Mouse (Mus musculus) thymus, adult 2 months (tissue): Measurements from ENCODE around the gene Rhbg. TPM values are rescaled to one million over a fixed set of nuclear protein-coding genes. Genes with fewer than 3 reads are reported as not detected.

Experiments used
- DNase-seq: peaks from one replicate; pipeline ENCODE4 v3.0.0; 2021
- H3K27ac ChIP-seq: fragments of 200-500 bp; 2 replicates; pipeline ENCODE4 v1.5.1; 2012; ENCODE audit warnings: low read length, control low read depth; ENCODE audit not compliant: control insufficient read depth, insufficient read depth
- H3K27me3 ChIP-seq: fragments of 200-500 bp; 2 replicates; pipeline ENCODE4 v1.6.1; 2012; ENCODE audit warnings: mild to moderate bottlenecking, low read length, moderate library complexity, mixed read lengths; ENCODE audit not compliant: control insufficient read depth, insufficient read depth
- H3K36me3 ChIP-seq: fragments of 200-500 bp; 2 replicates; pipeline ENCODE4 v1.6.1; 2012; ENCODE audit warnings: mild to moderate bottlenecking, low read length, moderate library complexity; ENCODE audit not compliant: control insufficient read depth, insufficient read depth
- H3K4me1 ChIP-seq: fragments of 200-500 bp; replicated peaks from 2 replicates; pipeline ENCODE4 v1.6.1; 2012; ENCODE audit warnings: low read length; ENCODE audit not compliant: control insufficient read depth, insufficient read depth
- H3K4me3 ChIP-seq: fragments of 200-500 bp; 2 replicates; pipeline ENCODE4 v1.5.1; 2012; ENCODE audit warnings: mild to moderate bottlenecking, low read length, control low read depth, moderate library complexity; ENCODE audit not compliant: control insufficient read depth, insufficient read depth
- CTCF ChIP-seq: fragments of 200-500 bp; IDR thresholded peaks from 2 replicates; pipeline ENCODE4 v1.5.1; 2012; ENCODE audit warnings: mild to moderate bottlenecking, control low read depth, low read length, moderate library complexity, borderline replicate concordance; ENCODE audit not compliant: control insufficient read depth, poor library complexity, insufficient read depth; ENCODE audit errors: extremely low read depth
- POLR2A ChIP-seq: fragments of 200-500 bp; IDR thresholded peaks from 2 replicates; pipeline ENCODE4 v1.6.1; 2012; ENCODE audit warnings: mild to moderate bottlenecking, low read length, control low read depth, moderate library complexity; ENCODE audit not compliant: control insufficient read depth, poor library complexity, insufficient read depth; ENCODE audit errors: extremely low read depth
- WGBS: fragments of 180-500 bp; shearing (Covaris S2); methylation state at CpG from one replicate; pipeline ENCODE4 v1.1.7; 2018; 5-methylcytosine and 5-hydroxymethylcytosine counted together
- polyA plus RNA-seq: library from polyadenylated mRNA; depleted of rRNA; stranded (reverse); fragments of >200 nt; gene quantifications from 2 replicates; pipeline ENCODE4 v1.2.3, GENCODE M21; 2012

Rhbg gene
- polyA plus RNA-seq, 1 experiment = 2.7 TPM

DNA sequence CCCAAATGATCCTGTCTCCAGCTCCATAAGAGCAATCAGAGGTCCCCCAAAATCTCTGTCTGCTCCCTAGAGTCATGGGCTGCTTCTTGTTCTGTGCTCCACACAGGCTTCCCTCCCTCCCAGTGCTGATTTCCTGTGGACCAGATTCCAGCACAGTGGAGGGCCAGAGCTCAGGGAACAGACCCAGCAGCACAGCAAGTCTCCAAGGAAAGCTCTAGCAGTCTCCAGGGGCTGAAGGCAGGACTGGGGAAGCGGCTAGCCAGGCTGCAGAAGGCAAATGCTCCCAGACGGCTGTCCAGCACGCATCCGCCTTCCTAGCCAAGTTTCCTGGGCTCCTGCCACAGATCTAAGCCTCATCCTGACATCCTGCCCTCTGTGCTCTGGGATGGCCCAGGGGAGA is 25.6 kb downstream of the Rhbg start:
- Histone ChIP-seq H3K36me3 (no peaks in the 10 kb centered on the region), H3K27me3 (peaks cover 2% of the 10 kb centered on the region; the same call in 1 of the 2 replicates), H3K27ac (no peak overlapping the region), H3K4me1 (no peaks in the 10 kb centered on the region), H3K4me3 (no peak overlapping the region)
- no peak for TF ChIP-seq POLR2A
- no peak for TF ChIP-seq CTCF
- 84% methylated on average over 4 of the region's 4 CpGs for WGBS
- DNase-seq = no peak

DNA sequence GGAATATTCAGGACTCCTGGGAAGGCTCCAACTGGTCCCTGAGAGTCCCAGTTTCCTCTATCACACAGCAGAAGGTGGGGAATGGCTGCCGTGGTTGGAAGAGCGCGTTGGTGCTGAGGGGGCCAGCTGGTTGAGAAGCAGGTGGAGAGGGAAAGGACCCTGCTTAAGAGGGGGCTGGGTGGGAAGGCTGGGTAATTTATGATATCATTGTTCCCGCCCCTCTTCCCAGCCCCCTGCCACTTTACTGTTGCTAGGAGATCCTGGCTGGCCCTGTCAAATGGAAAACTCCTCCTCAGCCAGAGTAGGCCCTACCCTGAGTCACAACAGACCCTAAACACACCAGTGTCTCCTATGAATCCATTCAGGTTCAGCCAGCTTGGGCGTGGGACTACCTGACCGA is 26.5 kb downstream of the Rhbg start:
- no peak overlapping the region for H3K27ac ChIP-seq
- H3K36me3 ChIP-seq = no peaks in the 10 kb centered on the region
- DNase-seq = no peak
- H3K27me3 ChIP-seq = peaks cover 2% of the 10 kb centered on the region; the same call in 1 of the 2 replicates
- no peaks in the 10 kb centered on the region for H3K4me1 ChIP-seq
- no peak overlapping the region for H3K4me3 ChIP-seq
- TF ChIP-seq CTCF = no peak
- TF ChIP-seq POLR2A = no peak
- WGBS = 74% methylated on average over 6 of the region's 6 CpGs

DNA sequence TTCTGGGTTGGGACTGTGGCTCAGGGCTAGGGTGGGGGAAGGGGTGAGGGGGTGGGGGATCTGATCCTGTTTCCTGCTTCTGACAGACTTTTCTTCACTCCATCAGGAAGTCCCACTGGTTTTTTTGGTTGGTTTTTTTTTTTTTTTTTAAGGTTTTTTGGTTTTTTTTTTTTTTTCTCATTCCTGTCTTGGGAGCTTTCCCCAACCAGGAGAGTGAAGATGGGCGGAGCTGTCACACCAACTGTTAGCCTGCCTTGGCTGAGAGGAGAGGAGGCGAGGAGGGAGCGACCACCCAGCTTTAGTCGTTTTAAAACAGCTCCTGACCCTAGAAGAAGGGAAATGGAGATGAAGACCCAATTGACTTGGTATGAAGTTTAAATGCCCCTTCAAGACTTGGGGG is 27.2 kb downstream of the Rhbg start:
- 61% methylated on average over 4 of the region's 4 CpGs for WGBS
- TF ChIP-seq CTCF (no peak), POLR2A (no peak)
- no peak overlapping the region for H3K27ac ChIP-seq
- no peak for DNase-seq
- peaks cover 2% of the 10 kb centered on the region; the same call in 1 of the 2 replicates for H3K27me3 ChIP-seq
- no peak overlapping the region for H3K4me3 ChIP-seq
- no peaks in the 10 kb centered on the region for H3K36me3 ChIP-seq
- no peaks in the 10 kb centered on the region for H3K4me1 ChIP-seq

DNA sequence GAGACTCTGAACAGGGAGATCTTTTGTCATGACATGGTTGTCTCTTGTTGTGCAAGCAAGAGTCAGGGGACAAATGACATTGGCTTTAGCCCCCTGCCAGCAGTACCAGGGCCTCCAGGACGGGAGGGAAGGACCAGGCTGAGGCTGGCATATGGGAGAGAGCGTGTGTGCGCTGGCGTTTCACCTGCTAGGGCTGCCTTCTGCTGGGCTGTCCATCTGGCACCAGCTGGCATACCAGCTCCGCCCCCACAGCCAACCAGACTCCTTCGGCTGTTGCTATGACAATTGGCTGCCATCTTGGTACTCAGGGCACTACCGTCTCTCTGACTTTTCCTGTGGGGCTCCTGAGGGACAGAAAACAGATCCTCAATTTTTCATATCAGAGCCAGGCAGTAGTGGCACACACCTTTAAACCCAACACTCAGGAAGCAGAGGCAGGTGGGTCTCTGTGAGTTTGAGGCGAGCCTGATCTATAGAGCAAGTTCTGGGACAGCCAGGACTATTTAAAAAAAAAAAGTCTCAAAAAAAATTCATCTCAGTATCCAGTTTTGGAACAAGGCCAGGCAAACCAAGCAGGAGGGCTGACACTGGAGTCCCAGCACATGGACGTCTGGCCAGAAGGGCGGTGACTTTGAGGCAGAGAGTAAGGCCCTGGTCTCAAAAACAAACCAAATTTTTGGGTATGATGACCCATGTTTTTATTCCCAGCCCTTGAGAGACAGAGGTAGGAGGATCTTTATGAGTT is 28.2 kb downstream of the Rhbg start:
- Histone ChIP-seq H3K27ac (no peak overlapping the region), H3K36me3 (no peaks in the 10 kb centered on the region), H3K4me1 (no peaks in the 10 kb centered on the region), H3K4me3 (no peak overlapping the region), H3K27me3 (peaks cover 2% of the 10 kb centered on the region; the same call in 1 of the 2 replicates)
- WGBS = 93% methylated on average over 10 of the region's 10 CpGs
- TF ChIP-seq POLR2A (no peak), CTCF (no peak)
- no peak for DNase-seq

DNA sequence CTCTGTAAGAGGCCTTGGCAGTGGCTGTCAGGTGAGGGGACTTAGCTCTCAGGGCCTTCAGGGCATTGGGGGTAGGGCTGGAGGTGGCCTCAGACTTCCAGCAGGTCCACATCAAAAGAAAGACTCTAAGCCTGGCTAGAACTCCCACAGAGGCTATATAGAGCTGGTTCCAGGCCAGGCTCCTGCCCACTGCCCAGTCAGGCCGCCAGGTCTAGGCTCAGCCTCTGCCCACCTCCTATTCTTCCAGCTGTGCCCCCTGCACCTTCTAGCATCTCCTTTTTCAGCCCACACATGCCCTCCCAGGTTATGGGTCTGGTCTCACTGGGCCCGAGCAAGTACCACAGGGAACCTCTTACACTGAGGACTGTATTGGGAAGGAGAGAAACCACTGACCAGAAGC is 29.6 kb downstream of the Rhbg start:
- WGBS = 89% methylated on average over 2 of the region's 2 CpGs
- no peak for TF ChIP-seq CTCF
- no peak for TF ChIP-seq POLR2A
- no peaks in the 10 kb centered on the region for H3K4me1 ChIP-seq
- no peak overlapping the region for H3K27ac ChIP-seq
- no peak overlapping the region for H3K4me3 ChIP-seq
- H3K27me3 ChIP-seq = no peaks in the 10 kb centered on the region; the same call in 1 of the 2 replicates
- no peak for DNase-seq
- no peaks in the 10 kb centered on the region for H3K36me3 ChIP-seq

DNA sequence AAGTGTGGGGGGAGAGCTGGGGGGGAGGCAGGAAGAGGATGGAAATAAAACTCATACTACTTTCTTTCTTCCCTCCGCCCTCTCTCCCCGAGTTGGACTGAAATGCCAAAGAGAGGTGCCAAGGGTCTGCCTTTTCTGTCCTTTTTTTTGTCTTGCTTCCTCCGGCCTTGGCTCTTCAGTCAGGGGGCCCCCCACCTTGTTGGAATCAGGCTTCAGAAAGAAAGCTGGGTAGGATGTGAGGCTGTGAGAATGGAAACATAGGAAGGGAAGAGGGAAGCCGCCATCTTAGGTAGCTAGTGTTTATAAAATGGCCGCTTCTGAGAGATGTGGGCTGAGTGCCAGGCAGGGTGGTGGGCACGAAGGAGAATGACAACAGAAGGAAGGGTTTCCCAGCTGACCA is 32.1 kb downstream of the Rhbg start:
- Histone ChIP-seq H3K4me3 (no peak overlapping the region), H3K27me3 (no peaks in the 10 kb centered on the region; the same call in none of the 2 replicates), H3K27ac (no peak overlapping the region), H3K36me3 (no peaks in the 10 kb centered on the region), H3K4me1 (no peaks in the 10 kb centered on the region)
- TF ChIP-seq POLR2A = no peak
- TF ChIP-seq CTCF = no peak
- no peak for DNase-seq
- WGBS = 84% methylated on average over 6 of the region's 6 CpGs
